Mouse (Mus musculus): Measurements from ENCODE around the gene CN725425.
A peak's percentile ranks its signal among the peaks of the same experiment; 100 is the strongest.

GRCm38 (mm10) chr15:91255308-91255707 is 56.0 kb downstream of the CN725425 start:
- TF ChIP-seq CTCF (IDR thresholded peaks at IDR 0.05; ENCODE audit: low read depth) (no peak), EP300 (optimal IDR thresholded peaks at IDR 0.05) (peak; percentile 23)

All from stomach, postnatal 0 days (tissue).